Mouse (Mus musculus) hindbrain, embryonic 11.5 days (tissue): ENCODE data around the gene Pdia6. TPM values are rescaled to one million over a fixed set of nuclear protein-coding genes. Genes with fewer than 3 reads are reported as not detected.

Source experiments
- polyA plus RNA-seq: library from polyadenylated mRNA; unstranded; fragments of >200 nt; fragmentation: Nextera tagmentation; extraction: Ambion mirVana; gene quantifications from 2 replicates; pipeline ENCODE4 v1.2.1, GENCODE M21; 2014

Gene Pdia6
- polyA plus RNA-seq, 1 experiment from 2014 or later = 545 TPM

Other genes starting within 250 kb of the Pdia6 start
- gene Kcnf1, start 89.7 kb upstream of the Pdia6 start, polyA plus RNA-seq = 0.10 and 0.28 TPM in 2 replicates
- 0.43 and 1.0 TPM in 2 replicates for gene Atp6v1c2, start 62.8 kb downstream of the Pdia6 start, polyA plus RNA-seq
- 28.1 and 31.2 TPM in 2 replicates for gene Nol10, start 81.9 kb downstream of the Pdia6 start, polyA plus RNA-seq